Mouse (Mus musculus) limb, embryonic 13.5 days (tissue): ENCODE data around the gene Dnmt3a. TPM values are rescaled to one million over a fixed set of nuclear protein-coding genes. Genes with fewer than 3 reads are reported as not detected.

Source experiments
- ATAC-seq: fragments of 200-750 bp; cut with Nextera tagmentation; 2 replicates; pipeline ENCODE4 v1.8.0; 2017; ENCODE audit warnings: low read depth, moderate number of reproducible peaks, moderate TSS enrichment; ENCODE audit not compliant: low FRiP score
- H3K27ac ChIP-seq: fragments of 300-500 bp; sonication (generic); 2 replicates; pipeline ENCODE4 v1.5.1; 2015; ENCODE audit warnings: inconsistent platforms, mild to moderate bottlenecking, moderate library complexity
- H3K27me3 ChIP-seq: fragments of 300-500 bp; sonication (generic); 2 replicates; pipeline ENCODE4 v1.6.1; 2015; ENCODE audit warnings: mild to moderate bottlenecking, inconsistent platforms
- H3K36me3 ChIP-seq: fragments of 300-500 bp; sonication (generic); 2 replicates; pipeline ENCODE4 v1.6.1; 2015; ENCODE audit warnings: inconsistent platforms, mild to moderate bottlenecking, moderate library complexity
- H3K4me1 ChIP-seq: fragments of 300-500 bp; sonication (generic); 2 replicates; pipeline ENCODE4 v1.6.1; 2015; ENCODE audit warnings: inconsistent platforms
- H3K4me2 ChIP-seq: fragments of 300-500 bp; sonication (generic); replicated peaks from 2 replicates; pipeline ENCODE4 v1.6.1; 2015; ENCODE audit warnings: inconsistent platforms, mild to moderate bottlenecking, moderate library complexity
- H3K4me3 ChIP-seq: fragments of 300-500 bp; sonication (generic); 2 replicates; pipeline ENCODE4 v1.5.1; 2015; ENCODE audit warnings: moderate library complexity, mild to moderate bottlenecking, inconsistent platforms
- H3K9ac ChIP-seq: fragments of 300-500 bp; sonication (generic); 2 replicates; pipeline ENCODE4 v1.6.1; 2015; ENCODE audit warnings: mild to moderate bottlenecking, inconsistent platforms
- H3K9me3 ChIP-seq: fragments of 300-500 bp; sonication (generic); 2 replicates; pipeline ENCODE4 v1.6.1; 2016; ENCODE audit warnings: inconsistent platforms
- WGBS: fragments of 180-500 bp; shearing (Covaris S2); methylation state at CpG from one replicate; pipeline ENCODE4 v1.1.7; 2015; 5-methylcytosine and 5-hydroxymethylcytosine counted together
- polyA plus RNA-seq: library from polyadenylated mRNA; unstranded; fragments of >200 nt; fragmentation: Nextera tagmentation; extraction: Ambion mirVana; gene quantifications from 2 replicates; pipeline ENCODE4 v1.2.1, GENCODE M21; 2015

Gene Dnmt3a
- polyA plus RNA-seq, 1 experiment from 2014 or later: 200 TPM

- Histone ChIP-seq H3K4me1 (peaks cover 9% of the 10 kb centered on the region), H3K9me3 (no peaks in the 10 kb centered on the region), H3K27ac (peak overlapping the region; percentile 86), H3K27me3 (peaks cover 9% of the 10 kb centered on the region), H3K9ac (peak overlapping the region; percentile 75), H3K4me3 (peak overlapping the region; percentile 57), H3K4me2 (peak overlapping the region; percentile 88), H3K36me3 (peaks cover 7% of the 10 kb centered on the region)
- 3% methylated on average over 53 of the region's 53 CpGs for WGBS
- peak; percentile 96 for ATAC-seq
Measured at GRCm38 (mm10) chr12:3959791-3960543, 154.2 kb downstream of the Dnmt3a start.

GRCm38 (mm10) chr12:3960553-3960952 lies 154.7 kb downstream of the Dnmt3a start:
- H3K9me3 ChIP-seq: no peaks in the 10 kb centered on the region
- 55% methylated on average over 4 of the region's 4 CpGs for WGBS
- H3K4me1 ChIP-seq: peaks cover 9% of the 10 kb centered on the region
- H3K27me3 ChIP-seq: peaks cover 5% of the 10 kb centered on the region; the same call in 1 of the 2 replicates
- H3K36me3 ChIP-seq: peaks cover 11% of the 10 kb centered on the region
- H3K4me2 ChIP-seq: peak overlapping the region; percentile 88
- H3K9ac ChIP-seq: peak overlapping the region; percentile 75
- peak overlapping the region; percentile 57 for H3K4me3 ChIP-seq
- peak overlapping the region; percentile 86; the same call in 1 of the 2 replicates for H3K27ac ChIP-seq
- ATAC-seq: no peak

Other genes starting within 250 kb of the Dnmt3a start
- gene Dtnb, start 233.6 kb upstream of the Dnmt3a start, polyA plus RNA-seq: 36.9 and 43.2 TPM in 2 replicates
- gene Pomc, start 148.9 kb downstream of the Dnmt3a start, polyA plus RNA-seq: 3.2 and 4.5 TPM in 2 replicates
- gene Efr3b, start 232.9 kb downstream of the Dnmt3a start, polyA plus RNA-seq: 6.0 and 6.2 TPM in 2 replicates